Mouse (Mus musculus): ENCODE data around the gene Galnt16.

The Galnt16 gene

GRCm38 (mm10) chr12:80598756-80599155 is 80.7 kb downstream of the Galnt16 start:
- DNase-seq (ENCODE audit: low read depth), result no peak

- no peak for DNase-seq (ENCODE audit: low read depth)
Observed at GRCm38 (mm10) chr12:80601597-80602269, 83.7 kb downstream of the Galnt16 start.

GRCm38 (mm10) chr12:80602432-80602831 is 84.4 kb downstream of the Galnt16 start:
- no peak for DNase-seq (ENCODE audit: low read depth)

GRCm38 (mm10) chr12:80603566-80603965 is 85.5 kb downstream of the Galnt16 start:
- no peak for DNase-seq (ENCODE audit: low read depth)

GRCm38 (mm10) chr12:80604218-80604617 is 86.1 kb downstream of the Galnt16 start:
- no peak for DNase-seq (ENCODE audit: low read depth)

GRCm38 (mm10) chr12:80608576-80608975 is 90.5 kb downstream of the Galnt16 start:
- DNase-seq (ENCODE audit: low read depth), result no peak

GRCm38 (mm10) chr12:80609928-80610327 is 91.9 kb downstream of the Galnt16 start:
- no peak for DNase-seq (ENCODE audit: low read depth)

- DNase-seq (ENCODE audit: low read depth), result no peak
Observed at GRCm38 (mm10) chr12:80612113-80612791, 94.2 kb downstream of the Galnt16 start.

GRCm38 (mm10) chr12:80615371-80616257 is 97.5 kb downstream of the Galnt16 start:
- DNase-seq (ENCODE audit: low read depth), result no peak

- DNase-seq (ENCODE audit: low read depth), result no peak
Observed at GRCm38 (mm10) chr12:80620501-80620900, 102.4 kb downstream of the Galnt16 start.

- no peak for DNase-seq (ENCODE audit: low read depth)
Observed at GRCm38 (mm10) chr12:80631790-80632189, 113.7 kb downstream of the Galnt16 start.

GRCm38 (mm10) chr12:80642725-80643692 is 124.9 kb downstream of the Galnt16 start:
- DNase-seq (ENCODE audit: low read depth), result peak; percentile 73

GRCm38 (mm10) chr12:80643693-80644505 is 125.8 kb downstream of the Galnt16 start, which contains the start of the genes Slc39a9 and Erh:
Slc39a9 (plus strand) TSS chr12:80643883.
Erh (minus strand) TSS chr12:80644341.
- peak; percentile 89 for DNase-seq (ENCODE audit: low read depth)

GRCm38 (mm10) chr12:80644506-80644868 is 126.4 kb downstream of the Galnt16 start:
- no peak for DNase-seq (ENCODE audit: low read depth)

- DNase-seq (ENCODE audit: low read depth), result no peak
Observed at GRCm38 (mm10) chr12:80646377-80646776, 128.3 kb downstream of the Galnt16 start.

- no peak for DNase-seq (ENCODE audit: low read depth)
Observed at GRCm38 (mm10) chr12:80653951-80654658, 136.0 kb downstream of the Galnt16 start.

GRCm38 (mm10) chr12:80654659-80655025 is 136.6 kb downstream of the Galnt16 start:
- no peak for DNase-seq (ENCODE audit: low read depth)

- peak; percentile 17 for DNase-seq (ENCODE audit: low read depth)
Observed at GRCm38 (mm10) chr12:80658661-80659060, 140.6 kb downstream of the Galnt16 start.

GRCm38 (mm10) chr12:80662322-80662721 is 144.2 kb downstream of the Galnt16 start:
- no peak for DNase-seq (ENCODE audit: low read depth)

- no peak for DNase-seq (ENCODE audit: low read depth)
Observed at GRCm38 (mm10) chr12:80663935-80664334, 145.9 kb downstream of the Galnt16 start.
